Mouse (Mus musculus): ENCODE measurements around the gene Tpmt. TPM values are rescaled to one million over a fixed set of nuclear protein-coding genes. Genes with fewer than 3 reads are reported as not detected.

Gene Tpmt
- polyA plus RNA-seq, 1 experiment from 2014 or later = 26.7 TPM

- H3K9me3 ChIP-seq (ENCODE audit: low read length) = no peaks in the 10 kb centered on the region
- ATAC-seq = no peak
- no peak overlapping the region for H3K4me2 ChIP-seq (ENCODE audit: low read depth, low read length)
- 23% methylated on average over 13 of the region's 13 CpGs for WGBS (ENCODE audit: insufficient replicate concordance)
- no peaks in the 10 kb centered on the region for H3K4me1 ChIP-seq (ENCODE audit: insufficient read depth)
- TF ChIP-seq EP300 (IDR thresholded peaks at IDR 0.05; ENCODE audit: low read depth) (no peak), CTCF (IDR thresholded peaks at IDR 0.05; ENCODE audit: low read depth) (no peak)
- no peak for DNase-seq
- no peak overlapping the region for H3K4me3 ChIP-seq (ENCODE audit: low read depth, low read length)
- H3K27me3 ChIP-seq (ENCODE audit: insufficient read depth, low read length) = no peaks in the 10 kb centered on the region
- H3K27ac ChIP-seq (ENCODE audit: low read depth) = no peak overlapping the region
- no peaks in the 10 kb centered on the region for H3K36me3 ChIP-seq (replicated peaks; ENCODE audit: insufficient read depth, low read length)
- no peak overlapping the region for H3K9ac ChIP-seq (replicated peaks)
Measured at GRCm38 (mm10) chr13:46979836-46980490, 64.6 kb downstream of the Tpmt start.

GRCm38 (mm10) chr13:46976532-46976931, 68.0 kb downstream of the Tpmt start:
- TF ChIP-seq EP300 (IDR thresholded peaks at IDR 0.05; ENCODE audit: low read depth) = no peak
- TF ChIP-seq CTCF (IDR thresholded peaks at IDR 0.05; ENCODE audit: low read depth) = 0 out of 2 replicates have a peak, but pooled peaks have one; percentile 10

GRCm38 (mm10) chr13:46975930-46976329, 68.6 kb downstream of the Tpmt start:
- no peak for ATAC-seq
- H3K27ac ChIP-seq (ENCODE audit: low read depth) = no peak overlapping the region
- no peak for DNase-seq

More at GRCm38 (mm10) chr13:46976532-46976931, 68.0 kb downstream of the Tpmt start:
- no peaks in the 10 kb centered on the region for H3K9me3 ChIP-seq (ENCODE audit: low read length)
- H3K4me2 ChIP-seq (ENCODE audit: low read depth, low read length) = no peak overlapping the region
- no peaks in the 10 kb centered on the region for H3K36me3 ChIP-seq (replicated peaks; ENCODE audit: insufficient read depth, low read length)
- no peak overlapping the region for H3K27ac ChIP-seq (ENCODE audit: low read depth)
- no peak overlapping the region for H3K9ac ChIP-seq (replicated peaks)
- DNase-seq (no peak), ATAC-seq (no peak)
- H3K27me3 ChIP-seq (ENCODE audit: insufficient read depth, low read length) = no peaks in the 10 kb centered on the region
- H3K4me3 ChIP-seq (ENCODE audit: low read depth, low read length) = no peak overlapping the region
- no peaks in the 10 kb centered on the region for H3K4me1 ChIP-seq (ENCODE audit: insufficient read depth)
- 73% methylated on average over 7 of the region's 7 CpGs for WGBS (ENCODE audit: insufficient replicate concordance)

GRCm38 (mm10) chr13:46975031-46975551, 69.4 kb downstream of the Tpmt start:
- Histone ChIP-seq H3K4me2 (ENCODE audit: low read depth, low read length) (peak overlapping the region; percentile 35), H3K4me1 (ENCODE audit: insufficient read depth) (no peaks in the 10 kb centered on the region), H3K9ac (replicated peaks) (no peak overlapping the region), H3K27ac (ENCODE audit: low read depth) (no peak overlapping the region), H3K4me3 (ENCODE audit: low read depth, low read length) (no peak overlapping the region), H3K36me3 (replicated peaks; ENCODE audit: insufficient read depth, low read length) (no peaks in the 10 kb centered on the region), H3K27me3 (ENCODE audit: insufficient read depth, low read length) (no peaks in the 10 kb centered on the region), H3K9me3 (ENCODE audit: low read length) (no peaks in the 10 kb centered on the region)
- TF ChIP-seq CTCF (IDR thresholded peaks at IDR 0.05; ENCODE audit: low read depth) (no peak), EP300 (IDR thresholded peaks at IDR 0.05; ENCODE audit: low read depth) (no peak)
- 51% methylated on average over 14 of the region's 14 CpGs for WGBS (ENCODE audit: insufficient replicate concordance)
- no peak for DNase-seq
- peak; percentile 27; the same call in 1 of the 2 replicates for ATAC-seq

More at GRCm38 (mm10) chr13:46975930-46976329, 68.6 kb downstream of the Tpmt start:
- no peak overlapping the region for H3K4me3 ChIP-seq (ENCODE audit: low read depth, low read length)
- no peaks in the 10 kb centered on the region for H3K27me3 ChIP-seq (ENCODE audit: insufficient read depth, low read length)
- no peak overlapping the region for H3K9ac ChIP-seq (replicated peaks)
- H3K4me2 ChIP-seq (ENCODE audit: low read depth, low read length) = no peak overlapping the region
- H3K4me1 ChIP-seq (ENCODE audit: insufficient read depth) = no peaks in the 10 kb centered on the region
- H3K9me3 ChIP-seq (ENCODE audit: low read length) = no peaks in the 10 kb centered on the region
- H3K36me3 ChIP-seq (replicated peaks; ENCODE audit: insufficient read depth, low read length) = no peaks in the 10 kb centered on the region
- TF ChIP-seq EP300 (IDR thresholded peaks at IDR 0.05; ENCODE audit: low read depth) (no peak), CTCF (IDR thresholded peaks at IDR 0.05; ENCODE audit: low read depth) (no peak)
- WGBS (ENCODE audit: insufficient replicate concordance) = 32% methylated on average over 4 of the region's 4 CpGs

Other genes starting within 250 kb of the Tpmt start
- gene Kif13a, start 114.9 kb downstream of the Tpmt start, polyA plus RNA-seq (2015; fragmentation: Nextera tagmentation; extraction: Ambion mirVana) = 4.9 and 5.4 TPM in 2 replicates
- gene Nhlrc1, start 29.9 kb downstream of the Tpmt start, polyA plus RNA-seq (2015; fragmentation: Nextera tagmentation; extraction: Ambion mirVana) = 0.95 TPM in 2 replicates
- 4.0 and 4.6 TPM in 2 replicates for gene Kdm1b, start 1.2 kb downstream of the Tpmt start, polyA plus RNA-seq (2015; fragmentation: Nextera tagmentation; extraction: Ambion mirVana)
- gene Dek, start 61.5 kb upstream of the Tpmt start, polyA plus RNA-seq (2015; fragmentation: Nextera tagmentation; extraction: Ambion mirVana) = 285 and 302 TPM in 2 replicates
- gene Rnf144b, start 77.9 kb upstream of the Tpmt start, polyA plus RNA-seq (2015; fragmentation: Nextera tagmentation; extraction: Ambion mirVana) = 4.3 and 6.3 TPM in 2 replicates

All from liver, postnatal 0 days (tissue).